Mouse (Mus musculus): Measurements from ENCODE around the gene Zfp69. TPM values are rescaled to one million over a fixed set of nuclear protein-coding genes. Genes with fewer than 3 reads are reported as not detected.

Zfp69 gene
- 1 to 10 TPM in 1 of 2 experiments, under 1 TPM in 1; 0.95 to 1.2 TPM for total RNA-seq (2021)

GRCm38 (mm10) chr4:120951428-120951973 is at the start of gene Zfp69:
Gene Zfp69, minus strand, starts transcription at chr4:120951699.
- peak; percentile 82 for DNase-seq (ENCODE audit: low spot score)
- intact Hi-C loops (cut with DNase I) = no loop called here

GRCm38 (mm10) chr4:121001042-121001441 is 49.5 kb upstream of the Zfp69 start:
- intact Hi-C loops (cut with DNase I) = no loop called here
- DNase-seq (ENCODE audit: low spot score) = no peak

GRCm38 (mm10) chr4:120995911-120996310 is 44.4 kb upstream of the Zfp69 start:
- no peak for DNase-seq (ENCODE audit: low spot score)
- intact Hi-C loops (cut with DNase I) = no loop called here

- intact Hi-C loops (cut with DNase I) = no loop called here
- no peak for DNase-seq (ENCODE audit: low spot score)
Observed at GRCm38 (mm10) chr4:120993025-120993424, 41.5 kb upstream of the Zfp69 start.

- DNase-seq (ENCODE audit: low spot score) = no peak
- intact Hi-C loops (cut with DNase I) = no loop called here
Observed at GRCm38 (mm10) chr4:120992284-120992683, 40.8 kb upstream of the Zfp69 start.

GRCm38 (mm10) chr4:120987319-120987718 is 35.8 kb upstream of the Zfp69 start:
- DNase-seq (ENCODE audit: low spot score) = no peak
- intact Hi-C loops (cut with DNase I) = loop anchor here (2.0 kb wide), 4 partner anchors 27 to 245 kb away; no protein-coding TSS in a partner anchor

- intact Hi-C loops (cut with DNase I) = loop anchor here (2.0 kb wide), 4 partner anchors 28 to 246 kb away; no protein-coding TSS in a partner anchor
- no peak for DNase-seq (ENCODE audit: low spot score)
Observed at GRCm38 (mm10) chr4:120986446-120986845, 34.9 kb upstream of the Zfp69 start.

- DNase-seq (ENCODE audit: low spot score) = no peak
- intact Hi-C loops (cut with DNase I) = no loop called here
Observed at GRCm38 (mm10) chr4:120978221-120978620, 26.7 kb upstream of the Zfp69 start.

GRCm38 (mm10) chr4:120975428-120975734 is 23.9 kb upstream of the Zfp69 start:
- no peak for DNase-seq (ENCODE audit: low spot score)
- intact Hi-C loops (cut with DNase I) = no loop called here

- DNase-seq (ENCODE audit: low spot score) = no peak
- intact Hi-C loops (cut with DNase I) = no loop called here
Observed at GRCm38 (mm10) chr4:120974711-120975427, 23.4 kb upstream of the Zfp69 start.

GRCm38 (mm10) chr4:120971842-120972241 is 20.3 kb upstream of the Zfp69 start:
- no peak for DNase-seq (ENCODE audit: low spot score)
- intact Hi-C loops (cut with DNase I) = no loop called here

GRCm38 (mm10) chr4:120969382-120970146 is 18.1 kb upstream of the Zfp69 start:
- intact Hi-C loops (cut with DNase I) = no loop called here
- DNase-seq (ENCODE audit: low spot score) = no peak

- DNase-seq (ENCODE audit: low spot score) = no peak
- intact Hi-C loops (cut with DNase I) = no loop called here
Observed at GRCm38 (mm10) chr4:120968486-120968885, 17.0 kb upstream of the Zfp69 start.

- no peak for DNase-seq (ENCODE audit: low spot score)
- intact Hi-C loops (cut with DNase I) = no loop called here
Observed at GRCm38 (mm10) chr4:120955586-120955985, 4.1 kb upstream of the Zfp69 start.

GRCm38 (mm10) chr4:120953667-120954066 is 2.2 kb upstream of the Zfp69 start:
- no peak for DNase-seq (ENCODE audit: low spot score)
- intact Hi-C loops (cut with DNase I) = no loop called here

- DNase-seq (ENCODE audit: low spot score) = no peak
- intact Hi-C loops (cut with DNase I) = no loop called here
Observed at GRCm38 (mm10) chr4:120953038-120953437, 1.5 kb upstream of the Zfp69 start.

- intact Hi-C loops (cut with DNase I) = no loop called here
- DNase-seq (ENCODE audit: low spot score) = no peak
Observed at GRCm38 (mm10) chr4:120952163-120952562, 664 bp upstream of the Zfp69 start.

- no peak for DNase-seq (ENCODE audit: low spot score)
- intact Hi-C loops (cut with DNase I) = no loop called here
Observed at GRCm38 (mm10) chr4:120950763-120951427, 604 bp downstream of the Zfp69 start.

- no peak for DNase-seq (ENCODE audit: low spot score)
Observed at GRCm38 (mm10) chr4:120948938-120949337, 2.6 kb downstream of the Zfp69 start.

GRCm38 (mm10) chr4:120935006-120935405 is 16.5 kb downstream of the Zfp69 start:
- no peak for DNase-seq (ENCODE audit: low spot score)
- intact Hi-C loops (cut with DNase I) = no loop called here

More at GRCm38 (mm10) chr4:120948938-120949337, 2.6 kb downstream of the Zfp69 start:
- intact Hi-C loops (cut with DNase I) = no loop called here

Measured in heart, postnatal 25 days (tissue).